Mouse (Mus musculus) cerebellum, adult 2 months (tissue): ENCODE measurements at regions not wholly inside any gene's neighbourhood (a gene's known extent, or its start where the extent isn't known, plus 50 kb on each side); places are given as distances from the start of the nearest gene placed in this dataset.

ENCODE experiments used
- CTCF ChIP-seq: fragments of 200-500 bp; IDR thresholded peaks from 2 replicates; pipeline ENCODE4 v1.5.1; 2011; ENCODE audit warnings: low read depth, mild to moderate bottlenecking, control low read depth, low read length, moderate library complexity, borderline replicate concordance; ENCODE audit not compliant: insufficient read depth
- POLR2A ChIP-seq: fragments of 200-500 bp; IDR thresholded peaks from 2 replicates; pipeline ENCODE4 v1.6.1; 2011; ENCODE audit warnings: low read length, control low read depth, borderline replicate concordance; ENCODE audit not compliant: insufficient read depth

GRCm38 (mm10) chr14:67492086-67492485 is 1483.1 kb upstream of the Gulo start:
- no peak for TF ChIP-seq CTCF
- no peak for TF ChIP-seq POLR2A
